Mouse (Mus musculus) erythroid progenitor cell, adult 5-6 weeks (primary cell): Measurements from ENCODE around the gene Zbed3. TPM values are rescaled to one million over a fixed set of nuclear protein-coding genes. Genes with fewer than 3 reads are reported as not detected.
A peak's percentile ranks its signal among the peaks of the same experiment; 100 is the strongest.
"Not testable (repeated sequence)": the region's sequence is repeated elsewhere in the genome, so short reads cannot be mapped to it uniquely, and the experiment has no call there.

ENCODE experiments used
- ATAC-seq: replicated peaks from 2 replicates; pipeline ENCODE4 v1.8.0; 2016; ENCODE audit warnings: moderate number of reproducible peaks, mild to moderate bottlenecking, moderate TSS enrichment, inconsistent platforms; ENCODE audit not compliant: poor library complexity, low FRiP score, severe bottlenecking
- total RNA-seq, 2 experiments: library from RNA; stranded (forward) in 1 of 2; stranded (reverse) in 1 of 2; fragments of 150-400 nt in 1 of 2; fragments of 186-747, 209-891 nt in 1 of 2; gene quantifications; 2 replicates each; pipeline versions ENCODE4 v1.2.3 to v1.2.4; 2015 to 2017; ENCODE audit warnings: low replicate concordance in 2 of 2

The Zbed3 gene
- total RNA-seq, 2 experiments from 2014 or later: 14.3 TPM; not detected in 1

DNA sequence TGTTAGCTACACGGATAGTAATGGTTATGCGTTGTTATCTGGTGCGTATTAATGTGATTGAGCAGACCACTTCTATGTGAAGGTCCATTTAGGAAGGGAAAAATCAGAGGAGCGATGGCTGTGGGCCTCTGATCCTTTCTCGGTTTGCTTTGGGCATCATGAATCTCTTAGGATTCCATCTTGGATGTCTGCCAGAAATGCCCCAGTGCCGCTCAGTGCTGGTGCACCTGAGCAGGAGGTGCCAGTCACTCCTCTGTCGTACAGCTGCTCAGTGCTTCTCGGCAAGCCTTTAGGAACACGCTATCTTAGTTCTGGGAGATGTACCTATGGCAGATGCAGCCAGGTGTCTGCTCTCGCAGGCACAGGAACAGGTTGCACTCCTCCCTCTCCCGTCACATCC, 5.4 kb downstream of the Zbed3 start:
- ATAC-seq: no peak

- ATAC-seq: no peak
Measured at GRCm38 (mm10) chr13:95330507-95330906, 7.1 kb downstream of the Zbed3 start.

DNA sequence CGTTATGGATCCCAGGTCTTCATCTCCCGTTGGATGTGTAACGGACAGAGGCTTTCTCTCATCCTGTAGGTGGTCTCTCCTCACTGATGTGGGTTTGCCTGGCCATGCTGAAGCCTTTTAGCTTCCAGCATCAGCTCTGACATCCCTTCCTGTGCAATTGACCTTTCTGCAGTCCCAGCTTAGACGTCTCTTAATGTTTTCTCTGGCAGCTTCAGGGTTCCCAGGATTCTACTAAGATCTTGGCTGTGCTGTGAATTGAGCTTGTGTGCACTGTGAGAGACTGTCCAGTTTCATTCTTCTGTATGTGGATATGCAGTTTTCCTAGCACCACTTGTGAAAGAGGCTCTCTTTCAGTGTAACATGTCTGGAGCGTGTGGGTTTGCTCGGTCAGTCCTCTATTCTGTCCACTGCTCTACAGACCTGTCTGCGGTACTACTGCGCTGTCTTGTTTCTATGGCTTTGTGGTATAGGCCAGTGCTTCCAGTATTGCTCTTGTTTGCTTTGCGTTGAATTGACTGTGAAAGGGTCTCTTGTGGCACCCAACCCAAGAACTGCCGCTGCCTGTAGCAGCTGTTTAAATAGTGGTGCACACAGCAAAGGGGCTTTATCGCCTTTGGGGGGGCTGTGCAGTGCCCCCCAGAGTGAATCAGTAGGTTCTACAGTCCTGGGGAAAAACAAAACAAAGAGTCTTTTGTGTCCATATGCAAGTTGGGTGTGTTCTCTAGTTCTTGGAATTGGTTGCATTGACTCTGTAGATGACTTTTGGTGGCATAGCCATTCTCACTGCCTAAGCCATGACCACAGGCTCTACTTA, 8.9 kb downstream of the Zbed3 start:
- ATAC-seq: no peak

DNA sequence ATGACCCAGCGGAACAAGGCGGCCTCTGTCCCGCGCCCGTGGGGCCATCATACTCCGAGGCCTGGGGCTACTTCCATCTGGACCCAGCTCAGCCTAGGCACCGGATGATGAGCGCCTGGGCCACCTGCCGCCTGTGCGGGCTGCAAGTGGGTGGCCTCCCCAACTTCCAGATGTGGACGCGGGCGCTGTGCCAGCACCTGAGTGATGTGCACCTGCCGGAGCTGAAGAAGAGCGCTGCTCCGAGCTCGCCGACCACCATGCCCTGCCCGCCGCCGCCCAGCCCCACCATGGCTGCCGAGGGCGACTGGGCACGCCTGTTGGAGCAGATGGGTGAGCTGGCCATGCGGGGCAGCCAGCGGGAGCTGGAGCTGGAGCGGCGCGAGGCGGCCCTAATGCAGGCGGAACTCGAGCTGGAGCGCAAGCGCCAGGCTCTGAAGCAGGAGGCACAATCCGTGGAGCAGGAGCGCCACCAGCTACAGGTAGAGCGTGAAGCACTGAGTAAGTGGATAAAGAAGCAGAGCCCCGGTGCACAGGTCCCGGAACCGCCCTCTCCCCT, 12.8 kb downstream of the Zbed3 start:
- peak; percentile 26; the same call in 1 of the 2 replicates for ATAC-seq

DNA sequence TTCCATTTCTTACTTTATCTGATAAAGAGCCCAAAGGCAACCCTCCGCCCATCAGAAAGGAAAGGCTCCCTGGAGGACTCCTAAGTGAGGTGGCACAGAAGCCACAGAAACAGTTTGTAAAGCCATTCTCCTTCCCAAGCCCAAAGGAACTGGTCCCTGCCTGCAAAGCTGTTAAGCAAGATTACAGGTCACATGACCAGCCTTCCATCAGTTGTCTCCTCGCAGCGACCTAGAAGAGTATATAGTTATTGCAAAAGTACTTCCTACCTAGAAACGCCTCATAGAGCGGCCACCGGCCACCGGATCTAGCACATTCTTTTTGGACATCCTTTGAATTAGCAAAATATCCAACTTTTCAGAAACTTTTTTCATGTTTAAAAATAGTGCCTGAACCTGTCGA, 20.1 kb downstream of the Zbed3 start:
- ATAC-seq: no peak

- no peak for ATAC-seq
Measured at GRCm38 (mm10) chr13:95345869-95346268, 22.5 kb downstream of the Zbed3 start.

- peak; percentile 74 for ATAC-seq
Measured at GRCm38 (mm10) chr13:95347018-95347696, 23.7 kb downstream of the Zbed3 start.

DNA sequence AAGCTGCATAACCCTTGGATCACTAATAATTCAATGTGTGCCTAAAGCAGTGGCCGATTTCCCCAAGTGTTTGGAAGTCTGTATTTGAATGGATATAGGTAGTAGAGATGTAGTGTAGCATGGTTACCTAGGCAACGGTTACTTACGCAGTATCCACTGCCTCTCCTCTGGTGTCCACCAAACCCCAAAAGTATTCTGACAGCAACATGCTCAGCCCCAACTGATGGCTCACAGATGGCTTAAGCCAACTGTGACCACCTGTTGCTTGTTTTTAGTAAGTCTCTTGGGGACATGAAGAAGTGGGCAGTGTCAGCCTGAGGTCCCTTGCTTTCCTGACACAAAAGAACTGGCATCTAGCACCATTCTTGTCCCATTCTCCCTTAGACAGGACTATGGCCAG, 25.1 kb downstream of the Zbed3 start:
- no peak for ATAC-seq

DNA sequence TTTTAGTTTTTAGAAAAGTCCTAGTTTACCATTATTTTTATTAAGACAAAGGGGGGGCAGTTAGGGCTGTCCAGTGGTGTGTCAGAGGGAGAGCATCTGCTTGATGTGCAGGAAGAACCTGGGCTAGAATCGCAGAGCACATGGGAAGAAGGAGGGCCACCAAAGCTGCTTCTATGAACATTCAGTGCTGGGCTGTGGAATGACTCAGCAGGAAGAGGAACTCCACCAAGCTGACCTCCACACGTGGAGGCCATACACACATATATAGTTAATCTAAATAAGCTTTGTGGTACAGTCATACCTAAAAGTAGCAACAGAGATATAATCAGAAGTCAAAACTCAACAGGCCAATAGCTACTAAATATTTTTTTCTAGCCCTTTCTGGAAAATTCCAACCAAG, 34.8 kb downstream of the Zbed3 start:
- ATAC-seq: no peak

DNA sequence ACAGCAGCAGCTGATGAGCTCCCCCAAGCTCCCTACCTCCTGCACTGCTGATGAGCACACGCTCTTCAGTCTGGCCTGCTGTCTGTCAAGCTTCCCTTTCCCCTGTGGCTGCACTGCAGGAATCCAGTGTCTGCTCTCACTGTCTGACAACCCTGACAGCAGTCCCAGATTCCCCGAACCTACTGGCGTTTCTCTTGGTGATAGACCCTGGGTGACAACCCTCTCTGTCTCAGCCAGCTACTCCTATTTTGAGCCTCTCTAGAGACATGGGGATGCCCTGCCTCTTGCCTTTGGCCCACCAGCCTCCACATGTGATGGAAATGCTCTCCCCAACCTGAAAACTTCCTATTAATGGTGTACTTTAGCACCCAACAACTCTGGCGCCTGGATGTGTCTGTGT, 40.0 kb downstream of the Zbed3 start:
- ATAC-seq: no peak

- ATAC-seq: no peak
Measured at GRCm38 (mm10) chr13:95366356-95366755, 42.9 kb downstream of the Zbed3 start.

DNA sequence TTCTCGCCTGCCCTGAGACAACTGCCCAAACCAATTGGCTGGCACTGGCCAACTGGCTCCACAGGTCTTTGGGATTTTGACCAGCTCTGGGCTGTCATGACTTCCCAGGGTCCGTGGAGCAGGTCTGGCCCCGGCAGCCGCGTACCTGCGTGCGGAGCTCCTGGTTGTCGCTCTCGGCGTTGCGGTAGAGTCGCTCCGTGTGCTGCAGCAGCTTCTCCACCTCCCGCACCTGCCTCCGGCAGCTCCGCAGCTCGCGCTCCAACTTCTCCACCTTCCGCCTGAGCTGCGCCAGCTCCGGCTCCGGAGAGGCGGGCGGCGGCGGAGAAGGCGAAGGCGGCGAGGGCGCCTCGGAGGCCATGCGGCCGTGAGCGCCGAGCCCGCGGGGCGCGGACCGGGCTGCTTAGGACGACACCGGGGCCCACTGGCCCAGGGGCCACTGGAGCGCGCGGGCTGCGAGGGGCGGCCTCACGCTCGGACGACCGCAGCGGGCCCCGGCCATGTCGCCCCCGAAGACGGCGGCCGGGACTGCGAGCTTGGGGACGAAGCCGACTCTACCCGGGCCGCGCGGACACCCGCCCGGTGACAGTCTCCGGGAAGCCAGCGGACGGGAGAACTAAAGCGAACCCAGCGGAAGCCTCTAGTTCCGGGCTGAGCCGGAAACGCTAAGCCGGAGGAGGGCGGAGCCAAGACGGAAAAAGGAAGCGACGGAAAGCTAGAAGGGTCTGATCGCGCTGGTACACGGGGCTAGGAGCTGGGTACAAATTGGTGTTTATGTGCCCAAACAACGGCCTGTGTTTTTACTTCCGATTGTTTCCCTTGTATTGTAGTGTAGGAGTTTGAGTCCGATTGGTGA, 51.5 kb downstream of the Zbed3 start, which contains the start of gene Aggf1:
TSS of gene Aggf1 (minus strand) at position 652 of the 853 bp plus-strand sequence.
- peak; percentile 94 for ATAC-seq

DNA sequence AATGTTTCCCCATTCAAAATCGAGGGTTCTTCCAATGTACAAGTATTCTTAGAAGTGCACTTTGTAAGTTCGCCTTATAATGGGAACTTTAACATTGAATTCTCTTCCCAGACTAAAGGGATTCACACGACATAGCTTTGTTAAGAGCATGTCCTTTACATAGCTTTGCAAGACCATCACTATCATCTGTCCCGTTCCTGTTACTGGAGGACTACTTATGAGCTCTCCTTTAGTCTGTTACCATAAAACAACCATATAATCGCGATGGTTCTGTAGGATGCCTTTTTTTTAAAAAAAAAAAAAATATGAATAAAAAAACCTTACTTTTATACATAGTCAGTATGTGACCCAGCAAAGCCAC, 52.1 kb downstream of the Zbed3 start:
- peak; percentile 22 for ATAC-seq

DNA sequence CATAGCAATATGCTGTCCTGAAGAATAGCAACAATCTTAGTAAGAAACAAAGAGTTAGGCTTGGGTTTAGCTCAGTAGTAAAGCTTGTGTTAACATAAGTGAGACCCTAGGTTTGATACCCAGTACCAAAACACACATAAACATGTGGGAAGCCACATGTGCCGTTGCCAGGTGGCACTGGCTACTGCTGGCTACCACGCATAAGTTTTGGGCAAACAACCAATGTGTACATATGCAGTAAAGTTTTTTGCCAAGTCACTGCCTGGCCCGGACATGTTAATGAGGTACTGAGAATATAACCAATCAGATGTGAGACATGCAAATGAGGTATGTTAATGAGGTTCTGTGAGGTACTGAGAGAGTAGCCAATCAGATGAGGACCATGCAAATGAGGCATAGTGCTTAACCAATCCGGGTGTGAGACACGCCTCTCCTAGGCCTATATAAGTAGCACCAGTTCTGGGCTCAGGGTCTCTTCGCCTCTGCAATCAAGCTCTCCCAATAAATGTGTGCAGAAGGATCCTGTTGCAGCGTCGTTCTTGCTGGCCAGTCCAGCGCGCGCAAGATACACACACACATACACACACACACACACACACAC, 53.4 kb downstream of the Zbed3 start:
- not testable (repeated sequence) for ATAC-seq

GRCm38 (mm10) chr13:95378696-95379095, 55.3 kb downstream of the Zbed3 start:
- no peak for ATAC-seq

- no peak for ATAC-seq
Measured at GRCm38 (mm10) chr13:95382418-95382817, 59.0 kb downstream of the Zbed3 start.
